In genomic region chr2:36008071-36008470, GRCm38 (mm10) we compare ENCODE assay signal across 8 mouse cellular contexts. TPM values are rescaled to one million over a fixed set of nuclear protein-coding genes. Genes with fewer than 3 reads are reported as not detected.
DNase-seq lines count a peak whose midpoint lies in the region; ATAC-seq lines count a peak whose summit lies in the region.

No protein-coding gene starts in this region.

- H3K27me3 ChIP-seq in forebrain, embryonic 10.5 days (ENCODE audit: poor library complexity, severe bottlenecking), result peaks cover 67% of the 10 kb centered on the region
- no peaks in the 10 kb centered on the region for H3K27me3 ChIP-seq in forebrain, embryonic 16.5 days (replicated peaks; ENCODE audit: control insufficient read depth, insufficient read depth, low read length)
- peaks cover 34% of the 10 kb centered on the region for H3K27me3 ChIP-seq in liver, embryonic 11.5 days (replicated peaks; ENCODE audit: control insufficient read depth, insufficient read depth, low read length)
- H3K27me3 ChIP-seq in limb, embryonic 11.5 days (ENCODE audit: control insufficient read depth, insufficient read depth, low read length), result peaks cover 26% of the 10 kb centered on the region

- H3K9ac ChIP-seq in forebrain, embryonic 16.5 days (replicated peaks; ENCODE audit: low read depth, low read length), result no peak overlapping the region
- no peak overlapping the region for H3K9ac ChIP-seq in liver, embryonic 11.5 days (ENCODE audit: low read depth, low read length)
- no peak overlapping the region for H3K9ac ChIP-seq in limb, embryonic 11.5 days (ENCODE audit: low read length)

- ATAC-seq in forebrain, embryonic 16.5 days, result no peak
- no peak for ATAC-seq in liver, embryonic 11.5 days (replicated peaks; ENCODE audit: low FRiP score)
- no peak for ATAC-seq in limb, embryonic 11.5 days (ENCODE audit: insufficient number of reproducible peaks, low FRiP score, low TSS enrichment, low read depth)

- DNase-seq in forebrain, embryonic 10.5 days (ENCODE audit: extremely low spot score, low spot score), result peak; percentile 58
- DNase-seq in liver (peak; percentile 33), NIH3T3 (ENCODE audit: low read depth) (peak; percentile 91)
- no peak for DNase-seq in liver, embryonic 11.5 days (ENCODE audit: low spot score)
- DNase-seq in embryo, embryonic 11 days, result peak; percentile 72
- DNase-seq in limb, embryonic 11.5 days (ENCODE audit: low spot score), result peak; percentile 76
- peak; percentile 19 to 56 for DNase-seq in spleen, postnatal 10 days (ENCODE audit: low spot score in 2 of 2)

- H3K4me2 ChIP-seq in forebrain, embryonic 16.5 days (ENCODE audit: low read length), result no peak overlapping the region
- no peak overlapping the region for H3K4me2 ChIP-seq in liver, embryonic 11.5 days
- H3K4me2 ChIP-seq in limb, embryonic 11.5 days (ENCODE audit: low read depth, severe bottlenecking), result no peak overlapping the region

- no peak overlapping the region for H3K27ac ChIP-seq in forebrain, embryonic 10.5 days
- H3K27ac ChIP-seq in forebrain, embryonic 16.5 days (ENCODE audit: low read length), result no peak overlapping the region
- no peak overlapping the region for H3K27ac ChIP-seq in liver, embryonic 11.5 days (ENCODE audit: low read depth, low read length)
- no peak overlapping the region for H3K27ac ChIP-seq in limb, embryonic 11.5 days (replicated peaks; ENCODE audit: low read depth, low read length)

- 30% methylated on average over 1 of the region's 1 CpGs for WGBS in forebrain, embryonic 10.5 days
- 18% methylated on average over 1 of the region's 1 CpGs for WGBS in forebrain, embryonic 16.5 days
- 23% methylated on average over 1 of the region's 1 CpGs for WGBS in liver, embryonic 11.5 days
- WGBS in limb, embryonic 11.5 days, result 32% methylated on average over 1 of the region's 1 CpGs

- H3K4me3 ChIP-seq in forebrain, embryonic 10.5 days, result no peak overlapping the region
- H3K4me3 ChIP-seq in forebrain, embryonic 16.5 days (replicated peaks; ENCODE audit: low read length), result no peak overlapping the region
- H3K4me3 ChIP-seq in liver, embryonic 11.5 days (ENCODE audit: low read depth, low read length), result no peak overlapping the region
- no peak overlapping the region for H3K4me3 ChIP-seq in limb, embryonic 11.5 days (ENCODE audit: low read depth, low read length)

- no peaks in the 10 kb centered on the region for H3K36me3 ChIP-seq in forebrain, embryonic 10.5 days (replicated peaks)
- H3K36me3 ChIP-seq in forebrain, embryonic 16.5 days (ENCODE audit: control insufficient read depth, insufficient read depth), result no peaks in the 10 kb centered on the region
- H3K36me3 ChIP-seq in liver, embryonic 11.5 days (ENCODE audit: control insufficient read depth, insufficient read depth, low read length), result no peaks in the 10 kb centered on the region
- H3K36me3 ChIP-seq in limb, embryonic 11.5 days (ENCODE audit: control insufficient read depth, insufficient read depth, low read length), result no peaks in the 10 kb centered on the region

- peaks cover 25% of the 10 kb centered on the region for H3K4me1 ChIP-seq in forebrain, embryonic 10.5 days
- peaks cover 14% of the 10 kb centered on the region for H3K4me1 ChIP-seq in forebrain, embryonic 16.5 days (replicated peaks; ENCODE audit: control insufficient read depth, insufficient read depth, low read length)
- H3K4me1 ChIP-seq in liver, embryonic 11.5 days (replicated peaks; ENCODE audit: control insufficient read depth, insufficient read depth, low read length), result no peaks in the 10 kb centered on the region
- H3K4me1 ChIP-seq in limb, embryonic 11.5 days (ENCODE audit: control insufficient read depth, insufficient read depth, low read length), result no peaks in the 10 kb centered on the region

- H3K9me3 ChIP-seq in forebrain, embryonic 10.5 days, result no peaks in the 10 kb centered on the region
- no peaks in the 10 kb centered on the region for H3K9me3 ChIP-seq in forebrain, embryonic 16.5 days (ENCODE audit: control insufficient read depth, low read length)
- H3K9me3 ChIP-seq in liver, embryonic 11.5 days (ENCODE audit: control insufficient read depth, low read length), result no peaks in the 10 kb centered on the region
- H3K9me3 ChIP-seq in limb, embryonic 11.5 days (ENCODE audit: control insufficient read depth, low read length), result no peaks in the 10 kb centered on the region

RNA-seq across cellular contexts. Expression of gene Ttll11, which starts 28.4 kb away (rescaled TPM):
- polyA plus RNA-seq in forebrain, embryonic 10.5 days (2016; fragmentation: Nextera tagmentation; extraction: Ambion mirVana), result 0.75 and 0.95 TPM in 2 replicates
- polyA plus RNA-seq in forebrain, embryonic 16.5 days (2015; fragmentation: Nextera tagmentation; extraction: Ambion mirVana), result 2.5 and 3.2 TPM in 2 replicates
- polyA plus RNA-seq in liver, embryonic 11.5 days (2014; fragmentation: Nextera tagmentation; extraction: Ambion mirVana), result 0.36 and 0.45 TPM in 2 replicates
- polyA plus RNA-seq in limb, embryonic 11.5 days (2014; fragmentation: Nextera tagmentation; extraction: Ambion mirVana), result 0.74 and 0.97 TPM in 2 replicates

RNA-seq across cellular contexts. Expression of gene Ndufa8, which starts 41.1 kb away (rescaled TPM):
- polyA plus RNA-seq in forebrain, embryonic 10.5 days (2016; fragmentation: Nextera tagmentation; extraction: Ambion mirVana), result 189 and 195 TPM in 2 replicates
- polyA plus RNA-seq in forebrain, embryonic 16.5 days (2015; fragmentation: Nextera tagmentation; extraction: Ambion mirVana), result 240 and 273 TPM in 2 replicates
- 251 and 269 TPM in 2 replicates for polyA plus RNA-seq in liver, embryonic 11.5 days (2014; fragmentation: Nextera tagmentation; extraction: Ambion mirVana)
- 195 and 196 TPM in 2 replicates for polyA plus RNA-seq in limb, embryonic 11.5 days (2014; fragmentation: Nextera tagmentation; extraction: Ambion mirVana)

RNA-seq across cellular contexts. Expression of gene Morn5, which starts 41.2 kb away (rescaled TPM):
- 0.56 TPM in 1 of 2 replicates, not detected in the other for polyA plus RNA-seq in forebrain, embryonic 10.5 days (2016; fragmentation: Nextera tagmentation; extraction: Ambion mirVana)
- polyA plus RNA-seq in forebrain, embryonic 16.5 days (2015; fragmentation: Nextera tagmentation; extraction: Ambion mirVana), result 1.5 and 2.2 TPM in 2 replicates
- polyA plus RNA-seq in liver, embryonic 11.5 days (2014; fragmentation: Nextera tagmentation; extraction: Ambion mirVana), result 0.27 TPM in 1 of 2 replicates, not detected in the other
- polyA plus RNA-seq in limb, embryonic 11.5 days (2014; fragmentation: Nextera tagmentation; extraction: Ambion mirVana), result not detected in 2 replicates
